Mouse (Mus musculus): ENCODE data around the gene Med21.

Med21 gene

DNA sequence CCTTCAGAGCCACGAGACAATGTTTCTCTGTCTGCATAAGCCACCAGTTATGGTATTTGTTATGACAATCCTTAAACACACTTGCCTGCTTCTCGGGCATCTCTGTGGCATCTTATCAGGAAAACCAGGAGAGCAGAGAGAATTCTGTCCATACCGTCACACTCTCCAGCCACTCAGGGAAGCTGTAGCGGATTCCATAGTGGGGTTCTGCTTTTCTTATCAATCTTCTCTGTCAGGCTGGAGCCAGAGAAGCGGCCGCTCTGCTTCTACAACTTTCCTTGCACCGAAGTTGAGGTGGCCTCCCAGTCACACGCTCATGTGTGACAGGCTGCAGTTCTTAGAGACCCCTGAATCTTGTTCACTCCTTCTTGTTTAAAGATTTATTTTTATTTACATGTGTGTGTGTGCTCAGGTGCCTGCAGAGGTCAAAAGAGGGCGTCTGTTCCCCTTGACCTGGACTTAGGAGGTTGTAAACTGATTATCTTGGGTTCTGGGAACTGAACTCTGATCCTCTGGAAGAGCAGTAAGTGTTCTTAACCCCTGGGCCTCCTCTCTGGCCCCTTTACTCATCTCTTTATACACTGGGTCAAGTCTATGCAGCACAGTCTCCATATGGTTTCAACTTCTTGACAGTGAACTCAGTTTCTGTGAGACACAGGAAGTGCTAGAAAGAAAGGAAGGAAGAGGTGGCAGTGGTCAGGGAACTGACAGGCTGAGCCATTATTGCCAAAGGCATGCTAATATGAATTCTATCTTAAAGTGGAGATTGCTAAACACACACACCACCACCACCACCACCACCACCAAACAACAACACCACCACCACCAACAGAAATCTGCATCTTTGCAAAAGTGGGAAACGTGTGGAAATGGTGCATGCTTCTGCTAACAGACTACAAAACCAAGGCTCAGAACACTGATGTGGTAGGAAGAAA lies 36.1 kb downstream of the Med21 start:
- DNase-seq (ENCODE audit: low spot score) = no peak

DNA sequence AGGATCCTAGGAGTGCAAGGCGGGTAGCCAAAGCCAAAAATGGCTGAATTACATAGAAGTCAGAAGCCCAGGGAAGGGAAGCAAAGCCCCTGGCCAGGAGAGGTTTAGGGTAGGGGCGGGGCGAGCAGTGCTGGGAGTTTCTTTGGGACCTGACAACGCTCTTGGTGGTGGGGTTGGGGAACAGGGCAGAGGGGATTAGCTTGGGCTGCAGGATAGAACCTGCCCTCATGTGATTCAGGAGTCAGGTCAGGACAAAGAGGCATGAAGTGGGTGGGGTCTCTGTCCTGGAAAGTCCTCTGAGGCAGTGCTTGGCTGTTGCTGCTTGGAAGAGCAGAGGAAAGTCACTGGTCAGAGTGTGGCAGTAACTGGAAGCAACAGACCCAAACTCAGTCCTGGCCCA lies 41.5 kb downstream of the Med21 start:
- no peak for DNase-seq (ENCODE audit: low spot score)

DNA sequence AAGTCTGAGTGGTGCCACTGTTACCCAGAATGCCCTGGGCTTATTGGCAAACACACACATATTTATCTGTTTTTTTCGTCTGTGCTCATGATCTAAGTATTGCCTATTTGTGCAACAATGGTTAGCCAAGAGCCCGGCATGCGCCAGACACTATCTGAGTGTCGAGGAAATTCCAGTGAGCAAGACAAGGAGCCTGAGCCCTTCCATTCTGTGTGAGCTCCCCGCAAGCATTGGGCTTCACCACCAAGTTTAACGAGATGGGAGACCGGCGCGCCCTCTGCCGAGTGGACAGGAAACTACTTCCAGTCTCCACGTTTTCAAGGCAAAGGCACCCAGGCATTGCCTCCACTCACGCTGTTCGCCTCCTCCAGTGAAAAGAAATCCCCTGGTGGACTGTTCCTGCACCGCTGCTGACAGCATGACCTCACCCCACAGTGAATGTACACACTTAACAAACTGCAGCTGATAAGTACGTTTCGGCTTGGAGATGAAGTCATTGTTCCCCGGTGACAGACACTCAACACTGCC lies 43.5 kb downstream of the Med21 start:
- peak; percentile 46 for DNase-seq (ENCODE audit: low spot score)

DNA sequence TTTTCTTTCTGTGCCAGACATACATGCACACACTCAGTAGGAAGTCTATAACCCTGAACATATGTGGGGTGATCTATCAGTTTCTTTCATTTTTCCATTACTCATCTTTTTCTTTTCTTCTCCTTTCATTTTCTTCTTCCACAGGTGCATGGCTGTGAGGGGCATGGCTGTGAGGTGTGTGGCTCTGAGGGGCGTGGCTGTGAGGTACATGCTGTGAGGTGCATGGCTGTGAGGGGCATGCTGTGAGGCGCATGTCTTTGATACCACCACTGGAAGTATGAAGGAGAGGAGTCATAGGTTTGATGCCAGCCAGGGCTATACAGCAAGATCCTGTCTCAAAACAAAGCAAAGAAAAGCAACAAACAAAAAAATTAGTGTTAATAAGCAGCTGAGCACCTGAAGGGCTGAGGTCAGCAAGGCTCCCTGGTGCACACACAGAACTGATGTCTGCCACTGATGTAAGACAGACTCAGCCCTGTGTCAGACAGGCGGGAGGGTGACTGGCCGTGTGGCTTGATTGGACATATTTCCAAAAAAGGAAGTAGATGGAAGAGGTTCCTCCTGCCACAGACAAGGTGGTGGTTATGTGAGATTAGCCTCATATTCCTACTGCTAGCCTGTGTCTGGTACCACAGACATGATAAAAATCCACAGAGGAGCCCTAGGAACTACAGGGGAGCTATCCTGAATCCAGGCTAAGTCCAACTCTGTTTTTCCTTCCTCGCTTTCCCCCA lies 44.3 kb downstream of the Med21 start:
- no peak for DNase-seq (ENCODE audit: low spot score)

DNA sequence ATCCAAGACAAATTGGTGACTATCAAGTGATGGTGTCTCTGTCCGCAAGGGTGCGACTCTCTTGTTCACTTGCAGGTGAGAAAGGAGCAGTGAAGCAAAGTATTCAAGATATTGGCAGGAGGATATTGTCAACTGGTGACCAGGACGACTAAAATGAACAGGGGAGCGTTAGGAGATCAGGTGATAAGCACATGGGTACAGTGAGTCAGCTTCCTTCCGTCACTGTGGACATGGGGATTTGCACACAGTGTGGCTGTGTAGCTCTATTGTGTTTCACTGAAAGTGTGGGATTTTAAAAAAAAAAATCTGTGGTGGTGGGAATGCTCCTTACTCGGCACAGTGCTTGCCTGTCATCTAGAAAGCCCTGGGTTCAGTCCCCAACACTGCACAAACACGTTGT lies 45.7 kb downstream of the Med21 start:
- no peak for DNase-seq (ENCODE audit: low spot score)

DNA sequence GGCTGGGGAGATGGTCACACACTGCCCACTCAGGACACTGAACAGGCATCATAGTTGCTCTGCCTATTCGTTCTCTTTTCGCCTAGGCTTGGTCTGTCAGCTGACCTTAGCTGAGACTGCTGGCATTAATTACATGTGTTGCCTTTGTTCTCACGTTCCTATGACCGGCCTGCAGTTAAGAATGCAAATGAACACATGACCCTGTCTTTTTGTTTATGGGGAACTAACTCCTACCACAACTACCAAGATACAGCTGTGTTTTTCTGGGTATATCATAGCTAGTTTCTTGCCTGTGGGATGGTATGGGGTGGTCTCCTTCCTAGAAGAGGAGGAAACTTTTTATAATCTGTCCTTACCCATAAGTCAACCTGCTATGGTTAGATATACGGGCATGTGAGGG lies 46.5 kb downstream of the Med21 start:
- DNase-seq (ENCODE audit: low spot score) = no peak

DNA sequence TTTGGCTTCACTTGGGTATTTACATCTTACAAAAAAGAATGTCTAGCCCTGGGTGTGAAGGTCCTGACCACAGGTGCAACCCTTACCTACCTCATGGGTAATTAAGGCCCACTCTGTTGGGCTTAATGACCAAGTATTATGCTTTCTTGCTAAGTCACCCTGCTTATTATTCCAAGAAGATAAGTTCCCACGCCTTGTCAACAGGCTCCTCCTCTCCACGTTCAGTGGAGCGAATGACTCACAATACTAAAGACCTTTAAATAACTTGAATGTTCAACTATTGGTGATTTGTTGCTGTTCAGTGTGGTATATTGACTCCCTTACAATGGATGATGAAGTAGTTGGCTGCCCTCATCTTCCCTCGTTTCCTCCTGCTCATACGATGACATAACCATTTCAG lies 55.4 kb downstream of the Med21 start:
- no peak for DNase-seq (ENCODE audit: low spot score)

DNA sequence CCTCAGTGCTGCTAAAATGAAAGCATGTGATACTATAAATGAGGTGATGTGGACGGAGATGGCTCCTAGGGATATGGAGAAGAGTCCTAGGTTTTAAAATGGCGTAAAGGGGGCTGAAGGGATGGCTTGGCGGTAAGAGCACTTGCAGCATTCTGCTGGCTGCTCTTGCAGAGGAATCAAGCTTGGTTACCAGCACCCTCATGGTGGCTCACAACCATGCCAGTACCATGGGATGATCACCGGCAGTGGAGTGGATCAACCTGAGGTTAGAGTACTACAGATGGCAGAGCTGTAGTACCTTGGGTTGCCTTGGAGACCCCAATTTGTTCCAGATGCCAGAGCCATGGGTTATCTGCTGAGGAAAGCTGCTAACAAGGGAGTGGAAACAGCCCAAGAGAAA lies 56.0 kb downstream of the Med21 start:
- no peak for DNase-seq (ENCODE audit: low spot score)

All from urinary bladder, postnatal 14 days (tissue).